Mouse (Mus musculus) ES-CJ7 (cell line): ENCODE data around the gene Emcn.

ENCODE experiments used
- DNase-seq: peaks from one replicate; pipeline ENCODE4 v3.0.0; 2011; ENCODE audit warnings: low read depth, low spot score

The Emcn gene

DNA sequence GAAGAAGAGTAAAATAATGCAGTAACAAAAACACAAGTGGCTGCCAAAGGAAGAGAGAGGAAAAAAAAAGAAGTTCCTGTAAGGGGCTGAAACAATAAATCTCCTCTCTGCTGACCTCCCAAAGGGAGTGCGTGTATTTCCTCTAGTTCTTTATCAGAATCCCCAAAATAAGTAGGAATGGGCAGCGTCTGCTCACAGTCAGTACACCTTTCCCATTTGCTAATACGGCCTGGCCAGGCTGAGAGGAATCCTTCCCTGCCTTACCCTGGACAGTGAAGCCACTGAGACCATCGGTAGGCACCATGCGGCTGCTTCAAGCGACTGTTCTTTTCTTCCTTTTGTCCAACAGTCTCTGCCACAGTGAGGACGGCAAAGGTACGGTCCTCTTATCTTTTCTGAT lies at the start of gene Emcn:
Gene Emcn, plus strand, starts transcription at position 130 of the 400 bp plus-strand sequence.
- DNase-seq = no peak

DNA sequence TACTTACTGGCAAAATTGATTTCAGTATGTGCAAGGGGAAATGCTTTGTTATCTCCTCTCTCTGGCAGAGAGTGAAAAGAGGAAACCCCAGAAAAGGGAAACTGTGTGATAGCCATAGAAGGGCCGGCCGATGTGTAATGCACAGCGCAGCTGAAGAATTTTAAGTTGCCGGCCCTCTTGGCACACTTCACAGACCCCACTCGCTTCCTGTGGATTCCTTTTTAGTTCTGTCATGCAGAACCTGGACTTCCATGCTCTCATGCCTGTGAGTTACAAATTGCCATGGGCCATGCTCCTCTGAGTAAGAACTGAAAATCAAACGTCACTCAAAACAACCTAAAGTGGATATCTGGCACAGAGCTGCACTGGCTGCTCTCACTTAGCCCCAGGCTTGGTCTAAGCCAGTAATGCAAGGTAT lies 47.7 kb upstream of the Emcn start:
- no peak for DNase-seq

DNA sequence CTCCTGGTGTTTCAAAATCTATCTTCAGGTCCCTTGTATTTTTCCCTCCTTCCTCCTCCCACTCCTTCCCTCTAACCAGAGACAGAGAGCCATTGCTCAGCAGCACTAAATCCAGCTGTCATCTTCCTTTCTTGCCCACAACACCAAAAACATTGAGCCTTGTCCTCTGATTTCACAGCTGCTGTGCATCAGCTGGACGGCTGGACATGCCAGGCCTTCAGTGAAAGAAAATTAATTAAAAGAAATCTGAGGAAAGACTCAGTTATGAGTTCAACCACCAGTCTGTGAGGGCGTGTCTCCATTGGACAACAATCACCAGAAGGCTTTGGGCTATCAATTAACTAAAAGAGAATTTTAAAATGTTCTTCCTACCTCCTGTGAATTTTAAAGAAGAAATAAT lies 42.6 kb upstream of the Emcn start:
- no peak for DNase-seq

DNA sequence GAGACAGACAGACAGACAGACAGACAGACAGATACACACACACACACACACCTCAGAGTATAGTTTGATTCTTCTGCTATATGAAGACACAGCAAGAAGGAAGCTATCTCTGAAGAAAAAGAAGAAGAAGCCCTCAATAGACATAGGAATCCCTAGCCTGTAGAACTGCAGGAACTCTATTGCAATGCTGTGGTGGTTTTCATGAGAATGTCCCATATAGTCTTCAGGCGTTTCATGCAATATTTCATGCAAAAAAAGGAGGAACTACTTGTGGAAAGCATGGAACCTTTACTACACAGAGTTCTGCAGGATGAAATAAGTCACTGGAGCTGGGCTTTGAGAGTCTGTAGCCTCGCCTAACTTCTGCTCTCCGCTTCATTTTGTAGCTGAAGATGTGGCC lies 40.7 kb upstream of the Emcn start:
- no peak for DNase-seq

DNA sequence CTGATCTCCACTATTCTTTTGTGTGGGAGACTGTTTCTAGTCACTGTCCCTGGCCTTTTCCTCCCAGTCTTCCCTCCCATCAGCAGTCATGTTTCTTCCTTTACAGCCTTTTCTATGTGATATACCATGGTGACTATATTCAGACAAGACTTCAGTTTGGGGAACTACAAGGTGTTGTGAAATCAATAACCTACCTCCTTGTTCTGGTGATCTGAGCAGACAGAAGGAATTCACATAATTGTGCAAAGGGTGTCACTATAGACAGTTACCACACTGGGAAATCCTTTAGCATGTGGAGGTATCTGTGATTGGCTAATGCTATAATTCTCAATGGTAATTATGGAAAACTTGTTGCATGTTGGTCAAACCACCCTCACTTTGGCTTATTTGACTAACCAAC lies 39.7 kb upstream of the Emcn start:
- DNase-seq = no peak

DNA sequence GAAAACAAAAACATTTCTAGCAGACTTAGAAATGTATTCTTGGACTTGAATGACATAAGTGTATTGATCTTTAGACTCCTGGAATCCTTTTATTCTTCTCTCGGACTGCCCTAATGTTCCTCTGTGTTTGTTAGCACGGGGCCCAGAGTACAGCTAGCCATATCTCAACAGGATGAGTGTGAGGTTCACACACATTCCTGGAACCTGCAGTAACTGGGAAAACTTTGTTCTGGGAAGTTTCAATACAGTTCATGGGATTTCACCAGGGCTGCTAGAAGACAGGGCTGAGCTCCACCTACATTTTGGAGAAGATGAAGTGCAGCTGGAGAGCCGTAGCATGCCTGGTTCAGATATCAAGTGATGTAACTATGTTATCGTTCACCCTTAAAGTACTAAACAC lies 38.1 kb upstream of the Emcn start:
- no peak for DNase-seq

DNA sequence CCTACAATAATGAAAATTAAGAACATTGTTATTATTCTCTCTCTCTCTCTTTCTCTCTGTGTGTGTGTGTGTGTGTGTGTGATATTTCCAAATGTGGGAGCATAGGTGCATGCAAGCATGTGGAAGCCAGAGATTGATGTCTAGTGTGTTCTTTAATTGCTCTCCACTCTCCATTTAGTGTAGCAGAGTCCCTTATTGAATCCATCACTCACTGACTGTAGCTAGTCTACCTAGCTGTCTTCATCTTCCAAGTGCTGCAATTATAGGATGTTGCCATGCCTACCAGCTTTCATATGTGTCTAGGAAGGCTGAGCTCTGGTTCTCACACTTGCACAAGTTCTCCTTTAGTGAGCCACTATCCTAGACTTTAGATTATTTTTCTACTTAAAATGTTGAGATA lies 30.9 kb upstream of the Emcn start:
- no peak for DNase-seq

DNA sequence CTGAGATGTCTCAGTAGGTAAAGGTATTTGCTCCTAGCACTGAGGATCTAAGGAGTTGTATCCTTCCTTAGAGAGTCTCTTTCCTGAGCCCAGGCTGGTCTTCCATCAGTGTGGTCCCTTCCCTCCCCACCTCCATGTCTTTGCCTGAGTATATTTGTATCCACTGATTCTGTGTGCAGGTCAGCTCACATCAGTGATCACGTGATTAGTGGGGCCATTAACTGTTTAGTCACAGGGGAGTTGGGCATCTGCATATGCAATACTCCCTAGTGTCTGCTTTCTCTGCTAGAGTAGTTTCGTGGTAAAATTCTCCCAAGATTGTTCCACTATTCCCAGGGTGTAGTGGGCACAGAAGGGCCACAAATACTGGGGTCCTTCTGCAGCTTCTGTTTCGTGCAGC lies 28.3 kb upstream of the Emcn start:
- DNase-seq = no peak

DNA sequence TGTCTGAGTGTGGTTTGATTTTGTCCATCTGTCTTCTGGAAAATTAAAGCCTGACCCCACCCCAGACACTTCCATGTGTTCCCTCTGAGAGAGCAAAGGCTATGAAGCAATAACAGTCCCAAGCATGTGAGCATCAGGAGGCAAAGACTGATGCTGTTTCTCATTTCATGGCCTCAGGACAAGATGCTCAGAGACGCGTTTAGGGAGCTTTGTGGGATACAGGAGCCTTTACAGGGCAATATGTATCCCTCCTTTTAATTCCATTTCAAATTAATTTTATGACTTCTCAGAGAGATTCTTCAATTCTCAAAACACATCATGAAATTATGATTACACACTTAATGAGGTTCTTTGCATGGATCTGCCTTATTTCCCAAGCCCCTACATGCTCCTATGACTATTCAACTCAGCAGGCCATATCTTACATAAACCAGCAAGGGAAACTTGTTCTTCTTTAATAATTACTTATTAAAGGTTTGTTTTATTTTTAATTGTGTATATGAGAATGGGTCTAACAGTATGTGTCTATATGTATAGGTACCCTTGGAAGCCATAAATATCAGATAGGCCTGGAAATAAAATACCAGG lies 27.0 kb upstream of the Emcn start:
- no peak for DNase-seq

DNA sequence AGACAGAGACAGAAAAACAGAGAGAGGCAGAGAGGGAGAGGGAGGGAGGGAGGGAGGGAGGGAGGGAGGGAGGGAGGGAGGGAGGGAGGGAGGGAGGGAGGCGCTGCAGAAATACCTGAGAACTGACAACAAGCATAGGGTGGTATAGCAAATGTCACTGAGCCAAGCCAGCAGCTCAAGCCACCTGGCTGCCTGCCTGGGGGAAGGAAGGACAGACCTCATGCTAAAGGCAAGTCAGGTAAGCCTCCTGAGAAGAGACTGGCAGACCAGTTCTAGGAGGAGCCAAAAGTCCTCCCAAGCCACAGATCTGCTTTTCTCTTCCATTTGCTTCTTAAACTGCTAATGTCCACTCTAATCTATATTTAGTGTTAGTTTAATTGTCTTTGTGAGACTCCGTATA lies 22.5 kb upstream of the Emcn start:
- no peak for DNase-seq

DNA sequence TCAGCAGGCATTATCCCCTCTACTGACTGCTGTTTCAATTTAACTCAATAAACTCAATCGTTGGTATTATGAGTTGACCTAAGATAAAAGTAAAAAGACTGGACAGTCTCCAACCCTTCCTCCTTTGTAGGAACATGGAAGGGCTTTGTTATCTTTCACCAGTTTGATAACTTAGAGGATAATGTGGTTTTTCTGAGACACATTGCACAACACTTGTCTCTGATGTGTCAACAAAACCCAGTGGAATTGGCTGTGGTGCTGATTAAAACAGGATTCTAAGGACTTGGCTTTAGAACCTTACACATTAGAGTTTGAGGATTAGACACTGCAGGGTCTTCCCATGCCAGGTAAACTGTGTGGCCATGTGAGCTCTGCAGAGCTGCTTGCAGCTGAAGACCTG lies 20.9 kb upstream of the Emcn start:
- no peak for DNase-seq

DNA sequence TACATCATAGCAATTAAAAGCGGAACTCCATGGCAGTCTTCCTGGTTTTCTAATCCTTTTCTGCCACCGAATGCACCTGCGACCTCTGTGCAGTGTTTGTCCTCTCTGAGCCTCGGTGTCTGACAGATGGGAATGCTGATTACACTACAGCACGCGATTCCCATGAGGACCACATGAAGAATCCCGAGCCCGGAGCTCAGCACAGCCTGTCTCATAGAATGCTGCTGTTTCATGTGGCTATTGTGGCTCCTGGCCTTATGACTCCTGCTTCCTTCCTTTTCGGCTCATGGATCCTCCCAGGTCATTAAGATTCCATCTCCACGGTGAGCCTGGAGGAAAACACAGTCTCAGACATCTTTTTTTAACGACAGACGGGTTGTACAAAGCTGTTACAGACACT lies 18.6 kb upstream of the Emcn start:
- no peak for DNase-seq

DNA sequence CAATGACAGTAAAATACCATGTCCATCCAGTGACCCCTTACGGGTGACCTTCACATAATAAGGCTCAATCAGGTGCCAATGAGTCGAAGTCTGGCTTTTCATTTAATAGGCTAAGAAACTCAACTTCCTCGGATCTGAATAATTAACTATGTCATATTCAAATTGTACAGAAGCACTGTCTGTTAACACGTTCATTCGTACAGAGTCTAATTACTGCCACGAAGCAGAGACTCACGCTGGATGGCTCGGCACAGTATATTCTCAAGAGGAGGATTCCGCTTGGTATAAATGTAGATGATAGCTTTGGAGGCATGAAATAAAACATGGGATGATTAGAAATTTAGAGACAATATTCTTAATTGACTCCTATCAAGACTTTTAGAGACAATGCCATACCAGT lies 11.0 kb upstream of the Emcn start:
- DNase-seq = no peak

DNA sequence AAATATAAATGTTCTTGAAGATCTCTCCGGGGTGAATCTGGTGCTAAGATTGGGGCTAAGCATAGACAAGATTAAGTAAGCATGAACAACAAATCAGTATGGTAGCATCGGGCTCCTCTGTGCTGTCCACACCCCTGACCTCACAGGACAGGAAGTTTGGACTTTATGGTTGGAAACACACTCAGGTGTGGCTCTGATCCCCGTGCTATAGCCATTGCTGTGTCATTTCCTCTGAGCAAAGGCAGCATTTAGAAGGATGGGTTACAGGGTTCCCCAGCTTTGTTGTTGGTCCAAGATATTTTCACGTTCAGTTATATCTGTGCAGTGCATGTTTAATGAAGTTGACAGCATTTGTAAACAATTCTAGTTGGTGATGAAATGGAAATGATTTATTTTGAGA lies 9.9 kb upstream of the Emcn start:
- no peak for DNase-seq

DNA sequence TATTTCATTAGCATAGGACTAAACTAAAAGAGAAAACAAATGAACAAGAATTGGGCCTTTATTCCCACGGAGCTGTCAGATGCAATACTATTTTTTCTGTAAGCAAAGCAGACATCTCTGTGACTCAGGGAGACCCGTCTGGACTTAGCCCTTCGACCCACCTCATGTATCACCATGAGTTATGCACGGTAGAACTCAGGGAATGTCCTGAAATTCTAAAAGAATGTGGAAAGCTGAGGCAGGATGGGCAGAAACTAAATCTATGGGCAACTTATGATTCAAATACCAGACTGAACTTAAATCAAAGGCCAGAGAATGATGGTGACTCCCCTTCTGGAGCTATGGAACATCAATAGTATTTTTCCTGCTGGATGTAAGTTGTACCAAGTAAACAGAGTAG lies 8.3 kb upstream of the Emcn start:
- no peak for DNase-seq

DNA sequence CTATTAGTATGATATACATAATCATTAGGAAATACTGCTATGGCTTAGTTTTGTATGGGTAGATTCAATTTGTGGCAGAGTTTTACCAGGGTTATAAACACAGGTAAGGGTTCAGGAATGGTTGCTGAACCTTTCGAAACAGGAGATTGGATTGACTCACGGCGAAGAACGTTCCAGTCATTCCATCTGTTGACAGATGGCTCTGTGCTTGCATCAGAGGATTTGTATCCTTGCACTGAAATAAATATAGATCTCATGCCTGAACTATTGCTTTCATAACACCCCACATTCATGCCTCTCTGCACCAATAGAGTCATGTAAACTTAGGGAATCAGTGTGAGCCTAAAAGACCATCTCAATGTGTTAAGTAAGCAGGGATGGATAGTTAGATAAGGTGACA lies 4.9 kb upstream of the Emcn start:
- DNase-seq = no peak

DNA sequence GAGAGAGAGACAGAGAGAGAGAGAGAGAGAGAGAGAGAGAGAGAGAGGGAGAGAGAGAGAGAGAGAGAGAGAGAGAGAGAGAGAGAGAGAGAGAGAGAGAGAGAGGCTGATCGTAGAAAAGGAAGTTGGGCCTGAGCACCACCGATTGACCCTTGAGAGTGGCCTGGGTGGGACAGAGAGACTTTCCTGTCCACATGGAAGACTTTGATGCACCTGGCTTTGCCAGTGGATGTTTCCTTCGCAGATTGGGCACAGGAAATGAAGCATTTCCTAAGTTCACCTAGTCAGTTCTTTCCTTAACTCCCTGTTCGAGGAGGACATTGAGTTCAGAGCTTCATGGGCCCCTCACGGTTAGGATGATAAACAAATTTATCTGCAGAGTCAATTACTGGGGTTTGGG lies 2.6 kb downstream of the Emcn start:
- DNase-seq = no peak

DNA sequence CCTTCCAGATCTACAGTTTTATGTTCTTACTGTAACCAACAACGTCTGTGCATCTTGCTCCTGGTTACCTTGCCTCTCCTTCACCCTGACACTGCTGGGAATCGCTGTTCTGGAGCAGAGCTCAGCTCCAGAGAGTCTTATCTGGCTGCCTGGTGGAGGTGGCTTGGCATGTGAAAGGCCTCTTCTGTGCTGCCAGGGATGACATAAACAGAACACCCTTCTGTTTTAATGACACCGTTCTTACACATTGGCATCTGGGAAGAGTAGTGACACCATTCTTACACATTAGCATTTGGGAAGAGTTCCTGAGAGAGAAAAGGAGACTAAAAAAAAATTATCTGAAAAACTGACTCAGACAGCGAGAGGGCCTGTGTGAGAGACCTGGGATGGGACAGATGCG lies 11.0 kb downstream of the Emcn start:
- no peak for DNase-seq

DNA sequence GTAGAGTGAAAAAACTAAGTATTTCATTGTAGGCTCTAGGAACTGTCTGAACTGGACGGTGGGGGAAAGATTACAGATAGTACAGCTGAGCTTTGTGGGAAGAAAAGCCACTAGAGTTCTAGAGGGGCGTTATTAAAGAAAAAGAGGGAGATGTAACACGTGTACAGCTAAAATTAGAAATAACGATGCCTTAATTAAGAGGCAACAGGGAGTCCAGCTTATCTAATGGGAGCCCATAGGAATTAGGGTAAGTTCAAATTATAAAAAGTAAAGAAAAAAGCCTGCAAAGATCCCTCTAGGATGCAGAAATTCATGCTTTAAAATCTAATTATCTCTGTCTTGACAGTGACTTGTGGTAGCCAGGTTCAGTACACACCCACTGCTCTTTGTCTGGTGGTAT lies 15.8 kb downstream of the Emcn start:
- DNase-seq = no peak

DNA sequence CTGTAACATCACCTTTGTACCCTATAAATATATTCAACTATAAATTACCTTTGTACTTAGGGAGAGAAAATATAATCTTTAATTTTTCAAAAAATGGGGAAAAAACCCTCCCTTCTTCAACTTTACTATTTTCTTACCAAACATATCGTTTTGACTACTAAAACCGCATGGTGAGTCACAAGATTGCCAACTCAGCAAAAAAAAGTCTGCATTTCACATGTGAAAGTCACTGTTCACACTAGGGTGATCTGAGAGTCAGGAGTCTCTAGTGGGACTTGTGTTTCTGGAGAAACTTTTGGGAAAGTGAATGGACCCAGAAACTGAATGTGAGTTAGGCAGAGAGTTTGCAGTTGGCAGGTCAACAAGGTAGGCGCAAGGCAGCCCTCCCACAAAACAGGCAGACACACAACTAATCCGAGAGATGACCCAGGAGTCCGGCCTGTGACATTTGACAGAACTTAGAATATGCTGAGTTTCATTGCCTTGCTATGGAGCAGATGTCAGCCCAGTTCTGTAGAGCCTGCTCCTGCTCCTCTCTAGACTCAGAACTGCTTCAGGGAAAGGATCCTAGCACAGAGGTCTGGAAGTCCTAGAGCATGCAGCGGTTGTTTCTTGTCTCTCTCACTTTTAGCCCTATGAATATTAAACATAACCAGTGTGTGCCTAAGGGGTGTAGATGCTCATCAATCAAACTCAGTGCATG lies 26.4 kb downstream of the Emcn start:
- no peak for DNase-seq

DNA sequence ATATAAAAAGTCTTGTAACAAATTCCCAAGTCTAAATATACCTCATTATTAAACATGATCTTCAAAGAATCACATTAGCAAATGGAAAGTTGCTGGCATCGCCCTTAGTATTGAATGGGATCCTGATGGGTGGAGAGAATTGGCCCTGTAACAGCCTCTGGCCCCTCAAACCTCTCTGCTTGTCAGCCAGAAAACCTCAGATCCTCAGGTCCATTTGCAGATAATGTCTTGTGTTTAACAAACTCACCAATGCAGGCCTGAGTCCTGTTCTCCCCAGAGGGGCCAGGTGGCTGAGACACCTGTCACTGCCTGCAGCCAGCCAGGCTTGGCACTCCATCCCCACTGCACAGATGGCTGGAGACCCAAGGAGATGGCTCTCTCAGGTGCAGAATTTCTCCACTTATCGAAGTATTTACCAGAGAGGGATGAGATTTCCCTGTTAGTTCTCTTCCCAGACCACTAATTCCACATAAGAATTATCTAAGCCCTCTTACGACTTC lies 27.0 kb downstream of the Emcn start:
- DNase-seq = no peak

DNA sequence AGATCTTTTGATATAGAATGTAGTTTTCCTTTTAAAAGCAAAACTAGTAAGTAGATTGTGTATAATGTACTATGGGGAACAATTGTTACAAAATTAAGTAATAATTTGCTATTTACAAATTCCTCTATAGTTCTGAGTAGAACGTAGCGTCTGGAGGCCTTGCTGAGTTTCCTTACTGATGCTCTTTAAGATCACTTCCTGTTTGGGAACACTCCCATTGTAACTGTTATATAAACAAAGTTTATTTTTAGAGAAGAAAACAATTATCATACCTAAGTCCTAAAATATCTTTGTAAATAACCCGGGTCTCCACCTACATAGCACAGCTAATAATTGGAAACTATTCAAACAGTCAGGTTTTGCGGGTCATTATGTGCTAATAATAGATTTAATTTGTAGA lies 32.0 kb downstream of the Emcn start:
- no peak for DNase-seq

DNA sequence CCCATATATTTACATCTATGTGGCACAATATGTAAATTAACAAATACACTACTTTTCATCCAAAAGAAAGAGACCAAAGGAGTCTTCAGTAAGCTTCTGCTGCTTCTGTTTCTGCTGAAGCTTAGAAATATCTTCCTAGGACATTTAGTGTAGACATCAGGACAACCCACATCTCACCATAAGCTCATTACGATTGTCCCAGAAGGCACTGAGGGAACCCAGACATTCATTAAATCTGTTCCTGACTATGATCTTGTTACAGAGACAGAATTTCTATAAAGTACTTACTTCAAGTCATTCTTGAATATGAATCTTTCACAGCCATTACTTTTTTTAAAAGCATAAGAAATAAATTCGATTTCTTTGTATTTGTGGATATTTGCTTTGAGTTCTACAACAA lies 41.4 kb downstream of the Emcn start:
- DNase-seq = no peak

DNA sequence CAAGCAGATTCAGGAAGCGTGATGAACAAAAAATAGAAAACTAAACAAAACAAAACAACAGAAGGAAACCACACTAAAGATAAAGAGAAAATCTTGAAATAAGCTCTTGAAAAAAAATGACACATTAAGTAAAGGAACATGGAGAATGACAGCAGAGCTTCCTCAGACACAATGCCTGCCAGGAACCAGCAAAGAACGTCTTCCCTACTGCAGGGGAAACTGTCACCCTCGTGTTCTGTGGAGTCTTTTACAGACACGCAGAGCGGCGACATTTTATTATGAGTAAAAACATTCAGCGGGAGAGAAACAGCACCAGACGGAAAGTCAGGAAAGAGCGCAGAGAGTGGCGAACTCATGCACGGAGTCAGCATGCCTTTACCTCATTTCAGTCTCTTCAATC lies 54.7 kb downstream of the Emcn start:
- no peak for DNase-seq
